Mouse (Mus musculus): ENCODE measurements around the gene Dnajb14. TPM values are rescaled to one million over a fixed set of nuclear protein-coding genes. Genes with fewer than 3 reads are reported as not detected.
"Not testable (repeated sequence)": the region's sequence is repeated elsewhere in the genome, so short reads cannot be mapped to it uniquely, and the experiment has no call there.

Gene Dnajb14
- polyA plus RNA-seq, 1 experiment from 2014 or later = 11.1 TPM

DNA sequence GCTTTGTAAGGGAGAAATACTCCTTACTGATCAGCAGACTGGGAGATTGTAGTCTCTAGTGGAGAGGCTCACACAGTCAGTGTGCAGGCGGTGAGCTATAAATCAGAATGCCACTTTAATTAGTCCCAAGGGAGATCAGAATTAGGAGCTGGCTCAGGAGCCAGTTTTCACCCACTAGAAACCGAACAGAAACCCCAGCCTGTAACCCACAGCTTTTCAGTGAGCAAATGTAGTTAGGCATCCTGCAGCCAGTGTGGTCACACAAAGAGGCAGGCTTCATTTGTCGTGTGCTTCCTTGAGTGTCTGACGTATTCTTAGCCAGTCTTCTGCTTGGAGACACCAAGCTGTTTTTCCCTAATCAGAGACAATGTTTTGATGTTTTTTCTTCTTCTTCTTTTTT is 28.9 kb downstream of the Dnajb14 start:
- no peak for DNase-seq (ENCODE audit: low spot score)
- Histone ChIP-seq H3K4me3 (no peak overlapping the region), H3K27me3 (ENCODE audit: insufficient read depth, poor library complexity, severe bottlenecking) (no peaks in the 10 kb centered on the region), H3K27ac (no peak overlapping the region), H3K9me3 (no peaks in the 10 kb centered on the region), H3K36me3 (peaks cover 31% of the 10 kb centered on the region), H3K4me1 (0 out of 2 replicates have a peak, but pooled peaks cover 3% of the 10 kb centered on the region)
- 84% methylated on average over 4 of the region's 4 CpGs for WGBS

DNA sequence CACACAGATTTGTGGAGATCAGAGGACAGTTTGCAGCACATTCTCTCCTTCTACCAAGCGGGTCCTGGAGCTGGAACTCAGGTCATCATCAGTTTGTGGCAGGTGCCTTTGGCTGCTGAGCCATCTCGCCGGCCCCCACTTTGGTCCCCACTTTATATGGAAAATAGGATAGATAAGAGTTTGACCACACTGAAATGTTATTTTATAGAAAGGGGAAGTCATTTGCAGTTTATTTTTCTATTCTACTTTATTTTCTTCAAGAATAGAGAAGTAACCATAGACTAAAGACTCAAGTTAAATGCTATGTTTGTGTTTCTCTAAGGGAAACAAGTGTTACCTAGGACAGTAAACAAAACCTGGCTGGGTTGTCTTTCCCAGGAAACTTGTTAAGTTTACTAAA is 29.4 kb downstream of the Dnajb14 start:
- DNase-seq (ENCODE audit: low spot score) = no peak

DNA sequence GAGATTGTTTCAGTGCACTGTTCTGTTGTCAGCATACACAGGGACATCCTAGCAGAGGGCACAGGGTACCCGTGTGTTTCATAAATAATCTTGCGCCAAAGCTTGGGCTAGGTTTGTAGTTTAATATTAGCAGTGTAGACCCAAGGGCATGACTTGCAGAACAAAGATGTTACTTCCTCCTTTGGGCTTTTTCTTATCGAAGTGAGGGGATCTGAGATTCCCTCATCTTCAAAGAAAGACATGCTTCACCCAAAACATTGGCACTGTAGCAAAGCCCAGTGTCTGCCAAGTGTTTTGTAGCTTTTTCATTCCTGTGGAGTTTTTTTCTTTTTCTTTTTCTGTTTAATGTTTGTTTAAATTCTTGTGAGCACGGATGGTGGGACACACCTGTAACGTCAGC is 30.2 kb downstream of the Dnajb14 start:
- Histone ChIP-seq H3K27ac (no peak overlapping the region), H3K27me3 (ENCODE audit: insufficient read depth, poor library complexity, severe bottlenecking) (no peaks in the 10 kb centered on the region), H3K36me3 (peaks cover 38% of the 10 kb centered on the region), H3K9me3 (no peaks in the 10 kb centered on the region), H3K4me3 (no peak overlapping the region), H3K4me1 (no peaks in the 10 kb centered on the region)
- no peak for DNase-seq (ENCODE audit: low spot score)
- WGBS = 91% methylated on average over 5 of the region's 5 CpGs

More for the DNA sequence above, 29.4 kb downstream of the Dnajb14 start:
- Histone ChIP-seq H3K36me3 (peaks cover 31% of the 10 kb centered on the region), H3K9me3 (no peaks in the 10 kb centered on the region), H3K27me3 (ENCODE audit: insufficient read depth, poor library complexity, severe bottlenecking) (no peaks in the 10 kb centered on the region), H3K27ac (no peak overlapping the region), H3K4me1 (no peaks in the 10 kb centered on the region), H3K4me3 (no peak overlapping the region)
- 89% methylated on average over 3 of the region's 3 CpGs for WGBS

DNA sequence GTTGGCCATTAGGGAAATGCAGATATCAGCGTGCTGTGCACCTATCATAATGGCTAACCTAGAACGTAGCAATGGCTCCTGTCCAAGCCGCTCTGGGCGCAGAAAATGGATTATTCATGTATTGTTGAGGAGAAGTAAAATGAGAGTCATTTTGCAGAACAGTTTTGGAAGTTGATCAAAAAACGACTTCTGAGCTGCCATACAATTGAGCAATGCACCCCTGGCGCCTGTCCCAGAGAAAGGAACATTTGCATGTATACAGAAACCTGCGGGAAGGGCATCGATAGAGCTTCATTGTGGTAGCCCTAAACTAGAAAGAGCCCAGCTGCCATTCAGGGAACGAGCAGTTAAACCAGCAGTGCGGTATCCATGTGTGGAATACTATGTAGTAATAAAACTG is 32.7 kb downstream of the Dnajb14 start:
- DNase-seq (ENCODE audit: low spot score) = no peak
- H3K27me3 ChIP-seq (ENCODE audit: insufficient read depth, poor library complexity, severe bottlenecking) = no peaks in the 10 kb centered on the region
- WGBS = 89% methylated on average over 10 of the region's 10 CpGs
- no peaks in the 10 kb centered on the region for H3K4me1 ChIP-seq
- no peak overlapping the region for H3K27ac ChIP-seq
- peaks cover 38% of the 10 kb centered on the region for H3K36me3 ChIP-seq
- no peaks in the 10 kb centered on the region for H3K9me3 ChIP-seq
- no peak overlapping the region for H3K4me3 ChIP-seq

DNA sequence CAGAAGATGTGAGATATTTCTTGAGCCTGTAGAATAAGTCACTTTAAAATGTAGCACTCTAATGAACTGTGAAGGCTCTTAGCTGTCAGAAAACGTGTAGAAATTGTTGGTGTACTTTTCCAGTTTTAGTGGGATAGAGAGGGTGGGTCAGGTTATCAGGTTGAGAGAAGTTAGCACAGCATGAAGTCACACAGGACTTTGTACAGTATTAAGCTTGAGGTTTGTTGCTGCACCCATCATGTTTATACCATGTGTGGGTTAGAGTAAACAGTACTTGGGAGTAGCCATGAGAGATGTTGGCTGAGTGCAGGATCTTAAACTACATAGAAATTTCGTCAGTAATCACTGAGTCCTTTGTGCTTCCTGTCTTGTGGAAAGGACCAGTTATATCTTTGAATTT is 45.6 kb downstream of the Dnajb14 start:
- WGBS = 64% methylated on average over 2 of the region's 2 CpGs
- peaks cover 10% of the 10 kb centered on the region for H3K4me1 ChIP-seq
- no peak for DNase-seq (ENCODE audit: low spot score)

DNA sequence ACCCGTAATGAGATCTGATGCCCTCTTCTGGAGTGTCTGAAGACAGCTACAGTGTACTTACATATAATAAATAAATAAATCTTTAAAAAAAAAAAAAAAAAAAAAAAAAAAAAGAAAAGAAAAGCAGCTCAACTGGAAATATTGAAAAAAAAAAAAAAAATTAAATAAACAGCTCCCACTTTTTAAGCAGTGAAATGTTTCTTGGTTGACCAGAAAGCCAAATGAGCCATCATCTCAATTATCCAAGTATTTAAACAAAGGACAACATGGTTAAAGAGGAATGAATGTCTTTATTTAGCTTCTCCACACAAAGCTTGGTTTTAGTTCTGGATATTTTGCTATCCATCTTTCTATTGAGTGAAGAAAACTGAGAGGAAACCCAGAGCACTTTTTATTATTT is 47.1 kb downstream of the Dnajb14 start:
- H3K9me3 ChIP-seq; H3K27me3 ChIP-seq (ENCODE audit: insufficient read depth, poor library complexity, severe bottlenecking); H3K4me3 ChIP-seq; H3K36me3 ChIP-seq; DNase-seq (ENCODE audit: low spot score); H3K27ac ChIP-seq: not testable (repeated sequence)
- peaks cover 16% of the 10 kb centered on the region for H3K4me1 ChIP-seq
- WGBS = 50% methylated on average over 1 of the region's 1 CpGs

More for the DNA sequence above, 45.6 kb downstream of the Dnajb14 start:
- Histone ChIP-seq H3K9me3 (no peaks in the 10 kb centered on the region), H3K27me3 (ENCODE audit: insufficient read depth, poor library complexity, severe bottlenecking) (no peaks in the 10 kb centered on the region), H3K4me3 (no peak overlapping the region), H3K27ac (no peak overlapping the region), H3K36me3 (peaks cover 11% of the 10 kb centered on the region; the same call in 1 of the 2 replicates)

DNA sequence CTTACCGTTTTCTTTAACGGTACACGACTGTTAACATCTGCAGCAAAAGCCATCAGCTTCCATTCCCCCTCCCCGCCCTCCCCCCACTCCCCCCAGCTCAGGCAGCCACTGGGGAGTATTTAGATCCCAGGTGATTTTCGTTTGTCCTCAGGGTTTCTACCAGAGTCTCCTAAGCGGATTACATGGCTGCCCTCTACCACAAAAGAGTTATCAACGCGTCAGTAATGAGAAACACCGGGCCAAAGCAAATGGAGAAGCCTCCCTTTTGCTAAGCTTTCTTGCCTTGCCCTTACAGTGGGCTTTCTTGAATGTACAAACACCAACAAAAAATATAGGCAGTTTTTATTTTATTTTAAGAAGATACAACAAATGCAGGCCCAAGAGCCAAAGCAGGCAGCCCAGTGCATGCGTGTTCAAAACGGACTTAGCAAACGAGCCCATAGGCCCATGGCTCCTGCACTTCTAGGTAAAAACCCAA is 50.3 kb downstream of the Dnajb14 start:
- 18% methylated on average over 12 of the region's 12 CpGs for WGBS
- H3K36me3 ChIP-seq = peaks cover 17% of the 10 kb centered on the region
- peak overlapping the region; percentile 96 for H3K4me3 ChIP-seq
- H3K27ac ChIP-seq = peak overlapping the region; percentile 91
- no peaks in the 10 kb centered on the region for H3K27me3 ChIP-seq (ENCODE audit: insufficient read depth, poor library complexity, severe bottlenecking)
- DNase-seq (ENCODE audit: low spot score) = no peak
- no peaks in the 10 kb centered on the region for H3K9me3 ChIP-seq
- H3K4me1 ChIP-seq = peaks cover 17% of the 10 kb centered on the region

DNA sequence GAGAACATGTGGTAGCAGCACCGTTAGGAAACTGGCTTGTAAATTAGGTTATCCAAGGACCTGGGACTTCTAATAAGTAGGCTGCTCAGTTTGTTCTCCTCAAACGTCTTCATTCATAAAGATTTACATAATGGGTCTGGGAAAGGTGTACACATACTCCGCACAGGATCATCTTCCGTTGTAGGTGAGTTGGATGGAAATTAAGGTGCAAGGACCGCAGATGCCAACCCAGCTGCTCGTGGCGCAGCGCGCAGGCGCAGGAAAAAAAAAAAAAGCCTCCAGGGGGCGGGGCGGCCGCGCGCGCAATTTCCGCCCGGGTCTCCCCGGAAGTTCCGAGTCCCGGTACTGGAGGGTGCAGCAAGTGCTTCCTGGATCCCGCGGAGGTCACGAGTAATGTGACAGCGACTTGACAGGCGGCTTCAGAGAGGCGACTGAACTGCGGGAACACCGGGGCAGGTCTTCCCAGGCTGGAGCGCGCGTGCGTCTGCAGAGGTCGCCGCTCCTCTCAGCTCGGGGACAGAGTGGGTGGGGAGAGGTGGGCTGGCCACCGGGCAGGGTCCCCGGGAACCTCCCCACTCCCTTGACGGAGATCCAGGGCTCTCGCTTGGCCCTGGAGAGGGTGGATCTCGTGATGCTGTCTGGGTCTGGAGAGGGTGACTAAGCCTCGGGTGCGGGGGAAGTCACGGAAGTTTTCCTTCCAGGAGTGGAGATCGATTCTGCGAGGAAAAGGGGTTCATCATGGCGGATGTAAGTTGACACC is 50.9 kb downstream of the Dnajb14 start, which contains the start of gene Lamtor3:
Lamtor3 (plus strand) TSS at position 335 of the 760 bp plus-strand sequence.
- peak within 1 kb of the TSS; percentile 96 for H3K4me3 ChIP-seq
- peak within 1 kb of the TSS; percentile 91 for H3K27ac ChIP-seq
- no peaks in the 10 kb centered on the region for H3K9me3 ChIP-seq
- H3K27me3 ChIP-seq (ENCODE audit: insufficient read depth, poor library complexity, severe bottlenecking) = no peaks in the 10 kb centered on the region
- H3K36me3 ChIP-seq = peaks cover 17% of the 10 kb centered on the region
- WGBS = under 1% methylated on average over 47 of the region's 47 CpGs
- peak; percentile 95 for DNase-seq (ENCODE audit: low spot score)
- H3K4me1 ChIP-seq = peaks cover 17% of the 10 kb centered on the region

DNA sequence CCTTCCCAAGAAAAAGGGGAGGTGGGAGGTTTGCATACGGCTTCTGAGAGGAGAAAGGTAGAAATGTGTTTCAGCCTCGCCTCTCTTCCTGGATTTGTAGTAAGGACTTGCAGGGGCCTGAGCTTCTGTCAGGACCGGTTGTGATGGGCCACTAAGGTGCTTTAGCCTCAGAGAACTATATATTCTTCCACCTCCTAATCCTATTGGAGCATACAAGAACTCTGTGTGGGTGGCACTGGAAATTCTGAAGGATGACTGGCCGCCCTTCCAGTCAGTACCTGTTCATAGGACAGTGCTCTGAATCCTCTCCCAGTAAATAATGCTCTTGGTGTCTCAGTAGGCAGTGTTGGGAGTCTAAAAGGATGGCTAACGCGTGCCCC is 51.4 kb downstream of the Dnajb14 start:
- H3K36me3 ChIP-seq = peaks cover 22% of the 10 kb centered on the region
- 16% methylated on average over 6 of the region's 6 CpGs for WGBS
- peaks cover 17% of the 10 kb centered on the region for H3K4me1 ChIP-seq
- peak overlapping the region; percentile 96 for H3K4me3 ChIP-seq
- H3K9me3 ChIP-seq = no peaks in the 10 kb centered on the region
- no peaks in the 10 kb centered on the region for H3K27me3 ChIP-seq (ENCODE audit: insufficient read depth, poor library complexity, severe bottlenecking)
- no peak for DNase-seq (ENCODE audit: low spot score)
- peak overlapping the region; percentile 91 for H3K27ac ChIP-seq

DNA sequence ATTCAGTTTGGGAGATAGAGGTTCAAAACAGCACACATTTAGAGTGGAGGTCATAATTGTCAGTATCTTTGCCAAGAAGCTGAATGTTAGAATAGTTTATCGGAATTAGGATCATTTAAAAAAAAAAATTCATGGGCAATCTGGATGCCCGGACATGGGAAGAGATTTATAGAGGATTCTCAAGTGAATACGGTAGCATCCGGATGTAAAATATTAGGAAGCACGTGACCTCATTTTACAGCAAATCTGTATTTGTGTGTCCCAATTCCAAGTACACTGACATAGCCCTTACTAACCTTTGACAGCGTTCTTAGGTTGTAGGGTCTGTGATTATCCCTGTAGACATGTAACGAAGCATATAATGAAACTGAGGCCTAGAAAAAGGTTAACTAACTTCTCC is 51.9 kb downstream of the Dnajb14 start:
- Histone ChIP-seq H3K36me3 (peaks cover 26% of the 10 kb centered on the region), H3K9me3 (no peaks in the 10 kb centered on the region), H3K4me3 (peak overlapping the region; percentile 96), H3K27ac (no peak overlapping the region), H3K4me1 (peaks cover 17% of the 10 kb centered on the region), H3K27me3 (ENCODE audit: insufficient read depth, poor library complexity, severe bottlenecking) (no peaks in the 10 kb centered on the region)
- 88% methylated on average over 7 of the region's 7 CpGs for WGBS
- no peak for DNase-seq (ENCODE audit: low spot score)

DNA sequence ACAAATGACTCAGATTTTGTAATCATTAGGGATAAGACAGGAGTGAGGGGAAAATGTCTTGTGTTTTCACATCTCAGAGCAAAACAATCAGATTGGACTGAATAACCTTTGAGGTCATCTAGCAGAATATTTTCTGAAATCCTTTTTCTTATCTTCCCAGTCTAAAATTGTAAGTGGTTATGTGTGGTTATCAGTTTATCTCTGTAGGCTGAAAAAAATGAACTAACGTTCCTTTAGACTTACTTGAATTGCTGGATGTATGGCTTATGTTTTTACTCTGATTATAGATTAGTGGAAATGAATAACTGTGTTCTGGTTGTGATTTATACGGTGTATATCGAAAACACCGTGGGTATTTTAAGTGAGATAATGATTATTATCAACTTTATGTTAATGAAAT is 53.1 kb downstream of the Dnajb14 start:
- Histone ChIP-seq H3K4me3 (no peak overlapping the region), H3K36me3 (peaks cover 35% of the 10 kb centered on the region), H3K27me3 (ENCODE audit: insufficient read depth, poor library complexity, severe bottlenecking) (no peaks in the 10 kb centered on the region), H3K4me1 (peaks cover 17% of the 10 kb centered on the region), H3K27ac (no peak overlapping the region), H3K9me3 (no peaks in the 10 kb centered on the region)
- no peak for DNase-seq (ENCODE audit: low spot score)
- 90% methylated on average over 4 of the region's 4 CpGs for WGBS

DNA sequence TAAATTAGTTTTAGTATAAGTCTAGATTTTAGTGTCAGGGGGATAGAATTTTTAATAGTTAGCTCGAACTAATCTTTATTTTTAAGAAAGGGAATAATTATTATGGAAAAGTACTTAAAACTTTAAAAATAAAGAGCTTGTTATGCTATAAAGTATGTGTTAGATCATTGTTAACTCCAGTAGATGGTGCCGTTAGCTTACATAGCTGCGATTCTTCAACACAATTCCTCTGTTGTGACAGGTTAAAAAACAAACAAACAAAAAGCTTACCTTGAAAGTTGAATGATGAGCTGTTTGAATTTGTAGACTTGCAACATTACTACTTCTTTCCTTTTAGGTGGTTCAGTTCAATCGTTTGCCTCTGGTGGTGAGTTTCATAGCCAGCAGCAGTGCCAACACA is 59.5 kb downstream of the Dnajb14 start:
- H3K4me3 ChIP-seq = no peak overlapping the region
- DNase-seq (ENCODE audit: low spot score) = no peak
- no peak overlapping the region for H3K27ac ChIP-seq
- H3K36me3 ChIP-seq = peaks cover 62% of the 10 kb centered on the region
- WGBS = 90% methylated on average over 4 of the region's 4 CpGs
- H3K9me3 ChIP-seq = no peaks in the 10 kb centered on the region
- no peaks in the 10 kb centered on the region for H3K4me1 ChIP-seq
- H3K27me3 ChIP-seq (ENCODE audit: insufficient read depth, poor library complexity, severe bottlenecking) = no peaks in the 10 kb centered on the region

DNA sequence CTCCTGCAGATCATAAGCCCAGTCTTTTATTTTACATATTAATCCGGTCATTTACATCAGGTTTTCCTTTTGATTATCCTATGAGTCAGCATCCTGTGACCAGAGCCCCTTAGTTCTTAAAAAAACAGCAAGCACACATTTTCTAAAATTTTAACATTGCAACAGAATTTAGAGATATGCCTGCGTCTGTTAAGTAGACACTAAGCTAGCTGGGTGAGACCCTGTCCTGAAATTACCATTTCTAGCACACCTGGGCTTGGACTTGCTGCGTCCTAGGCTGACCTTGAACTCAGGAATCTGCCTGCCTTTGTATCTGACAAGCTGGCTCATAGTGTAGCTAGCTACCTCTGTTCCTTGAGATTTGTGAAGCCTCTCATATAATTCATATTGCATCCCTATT is 62.5 kb downstream of the Dnajb14 start:
- Histone ChIP-seq H3K27ac (no peak overlapping the region), H3K27me3 (ENCODE audit: insufficient read depth, poor library complexity, severe bottlenecking) (no peaks in the 10 kb centered on the region), H3K36me3 (peaks cover 49% of the 10 kb centered on the region), H3K9me3 (no peaks in the 10 kb centered on the region), H3K4me3 (no peak overlapping the region), H3K4me1 (no peaks in the 10 kb centered on the region)
- 88% methylated on average over 3 of the region's 3 CpGs for WGBS
- no peak for DNase-seq (ENCODE audit: low spot score)
